Comparison of ENCODE assay signal across 12 mouse cellular contexts in genomic region chr2:6911932-6912331, GRCm38 (mm10).
A peak's percentile ranks its signal among the peaks of the same experiment; 100 is the strongest.
DNase-seq lines count a peak whose midpoint lies in the region; ATAC-seq and TF ChIP-seq lines count a peak whose summit lies in the region.
"Had no signal": no experiment of that assay in that cellular context is flagged by ENCODE, and none has a peak within 500 bp of the region (broad histone marks: within the 10 kb centered on the region; RNA-seq: fewer than 3 reads in every experiment).

No protein-coding gene starts in this region.

- no peak overlapping the region for H3K27ac ChIP-seq in heart, postnatal 0 days (ENCODE audit: low read depth)
- peak overlapping the region; percentile 79 for H3K27ac ChIP-seq in forebrain, postnatal 0 days (ENCODE audit: low read depth, low read length)
- no peak overlapping the region for H3K27ac ChIP-seq in cerebellum, adult 2 months (ENCODE audit: insufficient read depth, low read length)
- H3K27ac ChIP-seq: embryonic facial prominence, embryonic 13.5 days had no signal

- intact Hi-C loops in heart, postnatal 14 days (cut with DNase I) = no loop called here

- no peaks in the 10 kb centered on the region for H3K36me3 ChIP-seq in heart, postnatal 0 days (replicated peaks; ENCODE audit: control insufficient read depth, insufficient read depth, low read length)
- H3K36me3 ChIP-seq in forebrain, postnatal 0 days (ENCODE audit: insufficient read depth) = no peaks in the 10 kb centered on the region
- H3K36me3 ChIP-seq: embryonic facial prominence, embryonic 13.5 days had no signal

- no peak overlapping the region for H3K4me3 ChIP-seq in heart, postnatal 0 days (ENCODE audit: low read depth, low read length)
- H3K4me3 ChIP-seq in forebrain, postnatal 0 days (ENCODE audit: low read depth, low read length) = no peak overlapping the region
- H3K4me3 ChIP-seq in cerebellum, adult 2 months (replicated peaks; ENCODE audit: insufficient read depth, low read depth, low read length) = no peak overlapping the region
- H3K4me3 ChIP-seq: embryonic facial prominence, embryonic 13.5 days had no signal

- H3K27me3 ChIP-seq in heart, postnatal 0 days (ENCODE audit: control insufficient read depth, insufficient read depth, low read length) = no peaks in the 10 kb centered on the region
- H3K27me3 ChIP-seq in forebrain, postnatal 0 days (ENCODE audit: insufficient read depth, low read length) = no peaks in the 10 kb centered on the region
- H3K27me3 ChIP-seq in cerebellum, adult 2 months (ENCODE audit: control insufficient read depth, insufficient read depth, low read length) = no peaks in the 10 kb centered on the region
- H3K27me3 ChIP-seq: embryonic facial prominence, embryonic 13.5 days had no signal

- no peak for ATAC-seq in heart, postnatal 0 days (ENCODE audit: insufficient read depth, low read depth)
- peak; percentile 81 for ATAC-seq in forebrain, postnatal 0 days
- ATAC-seq: CD4-positive, CD25-positive, alpha-beta regulatory T cell, adult 4 months; inflammation-experienced regulatory T-cells, adult 6 months had no signal

- no peak for DNase-seq in heart, postnatal 0 days (ENCODE audit: low spot score)
- DNase-seq in heart, adult 18-20 months = no peak
- DNase-seq in forebrain, postnatal 0 days = peak; percentile 71
- peak; percentile 58 to 59 for DNase-seq in layer of hippocampus, postnatal 36 days
- DNase-seq in right cerebral cortex, postnatal 14 days = peak; percentile 40
- DNase-seq in adrenal gland, postnatal 25 days = no peak
- DNase-seq in cerebellum, adult 2 months = no peak
- DNase-seq in heart, postnatal 14 days = no peak
- DNase-seq: kidney, postnatal 4 days had no signal

- TF ChIP-seq EP300 in heart, postnatal 0 days (IDR thresholded peaks at IDR 0.05; ENCODE audit: low read depth) = no peak

- peak overlapping the region; percentile 5; the same call in 1 of the 2 replicates for H3K4me2 ChIP-seq in heart, postnatal 0 days (ENCODE audit: low read depth, low read length)
- H3K4me2 ChIP-seq in forebrain, postnatal 0 days (ENCODE audit: low read depth) = peak overlapping the region; percentile 19; the same call in 1 of the 2 replicates
- H3K4me2 ChIP-seq: embryonic facial prominence, embryonic 13.5 days had no signal

- H3K9me3 ChIP-seq in heart, postnatal 0 days (replicated peaks; ENCODE audit: control insufficient read depth, low read length) = no peaks in the 10 kb centered on the region
- H3K9me3 ChIP-seq in forebrain, postnatal 0 days (ENCODE audit: low read length) = no peaks in the 10 kb centered on the region
- H3K9me3 ChIP-seq: embryonic facial prominence, embryonic 13.5 days had no signal

- no peak for TF ChIP-seq POLR2A in cerebellum, adult 2 months (IDR thresholded peaks at IDR 0.05; ENCODE audit: borderline replicate concordance, insufficient read depth, low read length)

- H3K9ac ChIP-seq in heart, postnatal 0 days (replicated peaks; ENCODE audit: low read depth, low read length) = no peak overlapping the region
- H3K9ac ChIP-seq in forebrain, postnatal 0 days = no peak overlapping the region
- H3K9ac ChIP-seq: embryonic facial prominence, embryonic 13.5 days had no signal

- WGBS in heart, postnatal 0 days = 24% methylated on average over 7 of the region's 7 CpGs
- 18% methylated on average over 7 of the region's 7 CpGs for WGBS in forebrain, postnatal 0 days
- WGBS in cerebellum, adult 2 months = 51% methylated on average over 7 of the region's 7 CpGs

- TF ChIP-seq CTCF in heart, postnatal 0 days (IDR thresholded peaks at IDR 0.05; ENCODE audit: low read depth) = no peak
- no peak for TF ChIP-seq CTCF in forebrain, postnatal 0 days (IDR thresholded peaks at IDR 0.05; ENCODE audit: low read depth)
- TF ChIP-seq CTCF in cerebellum, adult 2 months (IDR thresholded peaks at IDR 0.05; ENCODE audit: borderline replicate concordance, insufficient read depth, low read depth, low read length) = no peak

- peaks cover 11% of the 10 kb centered on the region; the same call in 1 of the 2 replicates for H3K4me1 ChIP-seq in heart, postnatal 0 days (ENCODE audit: control insufficient read depth, insufficient read depth)
- H3K4me1 ChIP-seq in forebrain, postnatal 0 days (ENCODE audit: insufficient read depth) = peaks cover 14% of the 10 kb centered on the region; the same call in 1 of the 2 replicates
- no peaks in the 10 kb centered on the region for H3K4me1 ChIP-seq in cerebellum, adult 2 months (ENCODE audit: control insufficient read depth, insufficient read depth, low read length)

Comparison
In these comparisons a context has a peak if more than half of its experiments do, and no peak if none do; other contexts are left out.
1. DNase-seq: peak in forebrain, postnatal 0 days (single experiment), layer of hippocampus, postnatal 36 days (2 of 2) and right cerebral cortex, postnatal 14 days (single experiment); none in heart, postnatal 0 days (single experiment), heart, adult 18-20 months (0 of 2), adrenal gland, postnatal 25 days (single experiment), cerebellum, adult 2 months (0 of 2) and heart, postnatal 14 days (0 of 2).